10 mouse cellular contexts compared by ENCODE assay signal in genomic region chr4:153806180-153806692, GRCm38 (mm10).
DNase-seq lines count a peak whose midpoint lies in the region; ATAC-seq and TF ChIP-seq lines count a peak whose summit lies in the region.
"Had no signal": no experiment of that assay in that cellular context is flagged by ENCODE, and none has a peak within 500 bp of the region (broad histone marks: within the 10 kb centered on the region; RNA-seq: fewer than 3 reads in every experiment).

No protein-coding gene starts in this region.

- H3K36me3 ChIP-seq in forebrain, embryonic 12.5 days (replicated peaks): no peaks in the 10 kb centered on the region
- no peaks in the 10 kb centered on the region for H3K36me3 ChIP-seq in midbrain, embryonic 12.5 days
- H3K36me3 ChIP-seq in liver, postnatal 0 days (replicated peaks; ENCODE audit: insufficient read depth, low read length): no peaks in the 10 kb centered on the region

- H3K4me3 ChIP-seq in forebrain, embryonic 12.5 days (replicated peaks): peak overlapping the region; percentile 13; the same call in 1 of the 2 replicates
- H3K4me3 ChIP-seq in midbrain, embryonic 12.5 days: peak overlapping the region; percentile 13; the same call in 1 of the 2 replicates
- no peak overlapping the region for H3K4me3 ChIP-seq in liver, postnatal 0 days (ENCODE audit: low read depth, low read length)

- no peak for TF ChIP-seq CTCF in liver, postnatal 0 days (IDR thresholded peaks at IDR 0.05; ENCODE audit: low read depth)

- under 1% methylated on average over 10 of the region's 10 CpGs for WGBS in forebrain, embryonic 12.5 days
- 4% methylated on average over 10 of the region's 10 CpGs for WGBS in midbrain, embryonic 12.5 days
- 8% methylated on average over 10 of the region's 10 CpGs for WGBS in liver, postnatal 0 days (ENCODE audit: insufficient replicate concordance)

- H3K27ac ChIP-seq in forebrain, embryonic 12.5 days: peak overlapping the region; percentile 78
- peak overlapping the region; percentile 39; the same call in 1 of the 2 replicates for H3K27ac ChIP-seq in midbrain, embryonic 12.5 days (replicated peaks)
- no peak overlapping the region for H3K27ac ChIP-seq in liver, postnatal 0 days (ENCODE audit: low read depth)

- peak; percentile 78 for ATAC-seq in forebrain, embryonic 12.5 days (ENCODE audit: low FRiP score)
- ATAC-seq in midbrain, embryonic 12.5 days (ENCODE audit: low FRiP score, low read depth): peak; percentile 62; the same call in 1 of the 2 replicates
- ATAC-seq in liver, postnatal 0 days: no peak

- H3K27me3 ChIP-seq in forebrain, embryonic 12.5 days: no peaks in the 10 kb centered on the region; the same call in 1 of the 2 replicates
- H3K27me3 ChIP-seq in midbrain, embryonic 12.5 days: peaks cover 28% of the 10 kb centered on the region
- H3K27me3 ChIP-seq in liver, postnatal 0 days (ENCODE audit: insufficient read depth, low read length): no peaks in the 10 kb centered on the region

- H3K4me1 ChIP-seq in forebrain, embryonic 12.5 days: peaks cover 25% of the 10 kb centered on the region
- peaks cover 24% of the 10 kb centered on the region for H3K4me1 ChIP-seq in midbrain, embryonic 12.5 days
- H3K4me1 ChIP-seq in liver, postnatal 0 days (ENCODE audit: insufficient read depth): no peaks in the 10 kb centered on the region

- no peaks in the 10 kb centered on the region for H3K9me3 ChIP-seq in forebrain, embryonic 12.5 days
- H3K9me3 ChIP-seq in midbrain, embryonic 12.5 days: no peaks in the 10 kb centered on the region
- no peaks in the 10 kb centered on the region for H3K9me3 ChIP-seq in liver, postnatal 0 days (ENCODE audit: low read length)

- DNase-seq in right cerebral cortex, postnatal 4 days: peak; percentile 22
- DNase-seq in right cerebral cortex, postnatal 36 days (ENCODE audit: low spot score in 2 of 2): no peak
- DNase-seq in layer of hippocampus, postnatal 10 days (ENCODE audit: low spot score in 2 of 2): no peak
- DNase-seq in layer of hippocampus, postnatal 36 days: no peak
- DNase-seq in liver, postnatal 0 days: no peak
- no peak for DNase-seq in cerebellum, postnatal 10 days
- DNase-seq: cerebellum, postnatal 25 days; heart, adult 18-20 months had no signal

- no peak for TF ChIP-seq EP300 in liver, postnatal 0 days (IDR thresholded peaks at IDR 0.05; ENCODE audit: low read depth)

- H3K4me2 ChIP-seq in forebrain, embryonic 12.5 days: peak overlapping the region; percentile 50
- H3K4me2 ChIP-seq in midbrain, embryonic 12.5 days (replicated peaks): peak overlapping the region; percentile 49
- no peak overlapping the region for H3K4me2 ChIP-seq in liver, postnatal 0 days (ENCODE audit: low read depth, low read length)

- no peak overlapping the region for H3K9ac ChIP-seq in forebrain, embryonic 12.5 days
- 0 out of 2 replicates have a peak overlapping the region, but pooled peaks have one; percentile 29 for H3K9ac ChIP-seq in midbrain, embryonic 12.5 days (replicated peaks)
- H3K9ac ChIP-seq in liver, postnatal 0 days (replicated peaks): no peak overlapping the region
